Mouse (Mus musculus): Measurements from ENCODE around the gene Ces2a.

The Ces2a gene

DNA sequence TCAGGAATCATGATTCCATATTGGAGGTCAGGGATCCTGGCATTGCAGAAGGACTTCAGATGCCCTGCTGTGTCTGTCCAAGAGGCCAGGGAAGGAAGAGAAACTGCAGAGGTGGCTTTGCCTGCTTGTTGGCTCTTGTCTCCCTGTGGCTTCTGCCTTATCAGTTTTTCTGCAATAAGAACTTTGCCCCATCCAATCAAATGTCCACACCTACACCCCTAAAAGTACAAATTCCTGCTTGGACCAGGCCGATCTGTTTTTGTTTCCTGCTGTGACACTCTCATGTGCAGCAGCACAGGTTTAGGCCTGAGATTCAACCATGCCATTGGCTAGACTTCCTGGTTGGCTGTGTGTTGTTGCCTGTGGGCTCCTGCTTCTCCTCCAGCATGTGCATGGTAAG lies at the start of gene Ces2a:
TSS of gene Ces2a (plus strand) at position 251 of the 400 bp plus-strand sequence.
- DNase-seq (ENCODE audit: low spot score): no peak

DNA sequence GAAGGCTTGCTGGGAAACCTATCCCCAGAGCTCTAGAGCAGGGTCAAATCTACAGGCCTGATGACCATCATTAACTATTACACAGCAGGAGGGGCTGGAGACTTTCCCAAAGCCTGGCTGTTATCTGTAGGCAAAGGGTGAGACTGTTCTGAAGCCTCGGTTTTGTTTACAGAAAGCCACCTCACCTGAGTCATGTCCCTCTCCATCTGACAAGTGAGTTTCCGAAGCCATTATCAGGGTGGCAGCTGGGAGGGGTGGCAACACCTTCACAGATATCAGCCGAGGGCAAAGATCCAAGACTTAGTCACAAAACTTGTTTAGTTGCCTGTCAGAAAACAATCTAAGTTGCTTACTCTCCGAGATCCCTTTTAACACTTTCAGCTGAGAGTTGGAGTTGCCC lies 45.4 kb upstream of the Ces2a start:
- no peak for DNase-seq (ENCODE audit: low spot score)

DNA sequence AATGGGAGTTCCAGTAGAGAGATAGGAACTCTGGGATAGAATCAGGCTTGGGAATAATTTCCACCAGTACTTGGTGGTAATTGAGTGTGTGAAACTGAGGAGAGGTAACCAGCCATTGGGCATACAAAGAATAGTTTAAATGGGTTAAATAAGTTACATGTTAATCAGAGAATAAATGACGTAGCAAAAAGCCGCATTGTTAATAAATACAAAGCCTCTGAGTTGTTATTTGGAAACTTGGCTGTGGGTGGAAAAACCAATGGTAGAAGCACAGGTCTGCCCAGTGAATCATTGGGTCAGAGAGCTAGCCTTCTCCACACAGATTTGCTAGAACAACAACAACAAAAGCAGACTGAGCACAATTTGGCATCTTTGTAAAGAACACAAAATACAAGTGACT lies 35.2 kb upstream of the Ces2a start:
- DNase-seq (ENCODE audit: low spot score): no peak

DNA sequence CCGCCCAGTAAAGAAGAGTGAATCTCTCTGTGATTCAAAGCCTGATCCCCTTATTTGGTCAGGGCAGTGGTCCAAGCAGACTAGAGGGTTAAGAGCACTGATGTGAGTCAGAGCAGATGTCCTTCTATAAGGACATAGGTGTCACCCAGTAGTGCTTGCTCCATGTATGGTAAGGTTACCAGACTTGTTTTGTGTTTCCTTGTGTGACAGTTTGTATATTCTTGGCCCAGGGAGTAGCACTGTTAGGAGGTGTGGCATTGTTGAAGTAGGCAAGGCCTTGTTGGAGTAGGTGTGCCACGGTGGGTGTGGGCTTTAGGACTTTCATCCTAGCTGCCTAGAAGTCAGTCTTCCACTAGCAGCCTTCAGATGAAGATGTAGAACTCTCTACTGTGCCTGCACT lies 31.9 kb upstream of the Ces2a start:
- DNase-seq (ENCODE audit: low spot score): no peak

DNA sequence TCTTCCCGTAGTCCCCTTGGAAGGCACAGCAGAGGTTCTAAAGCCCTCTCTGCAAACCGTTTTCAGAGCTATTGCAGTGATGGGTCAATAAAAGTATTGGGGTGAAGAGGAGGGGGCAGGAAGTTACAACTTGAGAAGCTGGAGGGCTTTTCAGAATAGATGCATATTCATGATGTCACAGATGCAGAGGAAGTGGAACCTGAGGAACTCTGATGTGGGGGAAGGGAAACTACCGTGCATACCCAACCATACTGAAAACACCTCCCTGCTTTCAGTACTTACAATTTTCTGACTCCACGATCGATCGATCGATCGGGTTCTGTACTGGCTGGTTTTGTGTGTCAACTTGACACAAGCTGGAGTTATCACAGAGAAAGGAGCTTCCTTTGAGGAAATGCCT lies 12.6 kb upstream of the Ces2a start:
- no peak for DNase-seq (ENCODE audit: low spot score)

DNA sequence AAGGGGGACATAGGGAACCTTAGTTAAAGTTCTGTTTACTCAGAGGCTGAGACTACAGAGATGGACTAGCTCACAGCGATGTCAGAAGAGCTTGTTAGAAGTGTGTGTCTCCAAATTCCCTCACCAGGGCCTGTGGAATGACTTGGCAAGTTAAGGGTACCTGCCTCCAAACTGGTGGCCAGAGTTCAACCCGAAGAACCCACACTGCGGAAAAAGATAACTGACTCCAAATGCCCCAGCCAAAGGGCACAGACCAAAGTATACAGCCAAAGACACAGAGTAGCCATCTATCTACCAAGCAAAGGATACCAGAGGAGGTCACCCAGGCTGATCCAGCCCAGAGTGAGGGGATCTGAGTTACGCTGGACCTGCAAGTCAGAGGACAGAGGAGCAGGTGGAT lies 2.4 kb upstream of the Ces2a start:
- DNase-seq (ENCODE audit: low spot score): no peak

DNA sequence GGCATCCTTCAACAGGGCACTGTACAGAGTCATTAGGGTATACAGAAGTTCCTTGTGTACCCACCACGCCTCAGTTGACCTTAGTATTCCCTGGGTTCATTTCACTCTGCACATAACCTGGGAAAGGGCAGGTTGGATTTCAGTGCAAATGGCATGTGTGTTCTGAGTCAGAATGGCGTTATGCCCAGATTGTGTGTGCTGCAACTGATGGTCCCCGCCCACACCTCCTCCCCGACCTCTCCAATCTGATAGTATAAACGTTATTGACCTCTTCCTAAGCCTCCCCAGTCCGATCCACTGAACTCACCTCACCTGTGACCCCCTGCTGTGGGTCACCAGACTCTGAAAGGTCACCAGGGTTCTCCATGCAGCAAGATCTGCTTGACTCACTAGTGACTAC lies 1.8 kb upstream of the Ces2a start:
- no peak for DNase-seq (ENCODE audit: low spot score)

DNA sequence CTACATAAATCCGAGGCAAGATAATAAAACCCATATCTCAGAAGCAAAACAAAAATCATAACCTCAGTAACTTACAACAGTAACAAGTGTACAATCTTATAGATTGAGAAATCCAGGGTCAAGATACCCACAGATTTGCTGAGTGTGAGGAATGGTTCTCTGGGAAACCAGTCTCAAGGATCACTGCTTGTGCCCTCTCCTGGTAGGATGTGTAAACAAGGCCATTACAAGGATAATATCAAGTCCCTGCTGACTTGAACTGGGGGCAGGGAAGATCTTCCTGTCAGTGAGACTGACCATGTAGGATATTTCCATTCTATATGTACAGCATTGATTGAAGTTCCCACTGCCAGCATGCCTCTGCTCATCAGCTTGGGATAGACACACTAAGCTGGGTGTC lies 8.2 kb downstream of the Ces2a start:
- DNase-seq (ENCODE audit: low spot score): no peak

DNA sequence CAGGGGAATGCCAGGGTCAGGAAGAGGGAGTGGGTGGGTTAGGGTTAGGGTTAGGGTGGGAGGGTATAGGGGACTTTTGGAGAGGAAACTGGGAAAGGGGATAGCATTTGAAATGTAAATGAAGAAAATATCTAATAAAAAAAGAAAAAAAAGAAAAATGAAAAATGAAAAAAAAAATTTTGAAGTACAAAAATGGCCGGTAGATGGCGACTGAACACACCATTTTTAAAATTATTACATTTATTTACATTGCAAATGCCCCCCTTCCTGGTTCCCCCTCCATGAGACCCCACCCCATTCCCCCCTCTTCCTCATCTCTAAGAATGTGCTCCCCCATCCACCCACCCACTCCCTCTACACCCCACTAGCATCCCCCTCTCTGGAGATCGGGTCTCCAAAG lies 9.6 kb downstream of the Ces2a start:
- DNase-seq (ENCODE audit: low spot score): no peak

DNA sequence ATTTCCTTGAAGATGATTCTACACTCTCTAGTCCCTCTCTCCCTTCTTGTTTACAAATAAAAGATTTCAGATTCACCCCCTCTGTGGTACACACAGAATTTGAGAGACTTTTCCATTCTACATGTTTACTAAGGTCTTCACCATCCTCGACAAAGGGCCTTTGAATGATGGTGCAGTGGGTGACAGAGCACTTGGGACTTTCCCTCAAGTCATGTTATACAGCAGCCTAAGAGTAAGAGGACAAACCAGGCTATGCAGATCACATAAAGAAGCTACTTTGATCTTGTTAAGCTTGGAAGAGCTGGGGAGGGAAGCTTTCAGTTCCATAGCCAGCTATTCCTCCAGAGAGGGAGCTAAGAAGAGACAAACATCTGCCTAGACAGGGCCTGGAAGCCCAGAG lies 19.0 kb downstream of the Ces2a start:
- no peak for DNase-seq (ENCODE audit: low spot score)

DNA sequence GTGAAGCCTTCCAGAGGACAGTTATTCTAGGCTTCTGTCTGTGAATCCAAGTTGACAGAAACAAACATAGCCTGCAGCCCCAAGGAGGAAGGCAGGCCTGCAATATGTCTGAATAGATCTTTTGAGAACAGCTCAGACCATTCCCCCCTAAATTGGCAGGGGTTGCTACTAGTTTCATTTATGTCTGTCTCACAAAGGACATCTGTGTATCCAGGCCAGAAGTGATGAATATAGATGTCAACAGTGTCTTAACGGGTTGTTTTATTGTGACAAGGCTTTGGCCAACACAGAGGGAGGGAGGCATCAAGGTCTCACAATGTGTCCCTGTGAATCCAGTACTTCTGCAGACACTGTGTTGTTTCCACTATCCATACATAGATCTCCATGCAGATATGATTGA lies 23.8 kb downstream of the Ces2a start:
- DNase-seq (ENCODE audit: low spot score): no peak

DNA sequence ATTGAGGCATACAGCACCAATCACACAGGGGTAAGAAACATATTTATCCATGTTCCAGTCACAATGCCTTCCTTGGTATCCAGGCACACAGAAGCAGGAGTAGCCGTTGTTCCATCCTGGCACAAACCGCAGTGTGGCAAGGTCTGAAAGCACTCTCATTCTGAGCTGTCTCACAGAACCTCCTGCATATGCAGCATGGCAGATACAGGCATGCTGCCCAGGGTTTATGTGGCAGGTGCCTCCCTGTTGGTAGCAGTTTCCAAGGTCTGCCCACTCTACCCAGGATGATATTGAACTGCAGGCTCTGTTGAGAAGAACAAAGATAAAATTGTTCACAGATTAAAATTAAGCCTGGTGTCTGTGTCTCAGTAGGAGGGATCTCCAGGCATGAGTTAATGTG lies 24.4 kb downstream of the Ces2a start:
- DNase-seq (ENCODE audit: low spot score): no peak

DNA sequence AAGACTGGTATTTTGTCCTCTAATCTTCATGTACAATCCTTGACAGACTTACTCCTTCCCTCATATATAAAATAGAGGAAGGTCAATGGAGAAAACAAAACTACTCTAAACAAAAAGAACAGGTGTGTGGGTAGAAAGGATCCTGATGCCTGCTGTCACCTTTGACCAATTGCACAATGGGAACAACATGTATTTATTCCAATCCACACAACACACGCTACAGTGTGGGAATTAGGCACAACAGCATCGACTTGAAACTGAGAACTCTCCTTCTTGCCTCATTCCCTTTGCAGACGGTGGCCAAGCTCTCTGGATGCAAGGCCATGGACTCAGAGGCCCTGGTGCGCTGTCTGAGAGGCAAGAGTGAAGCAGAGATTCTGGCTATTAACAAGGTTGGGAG lies 27.3 kb downstream of the Ces2a start:
- DNase-seq (ENCODE audit: low spot score): no peak

DNA sequence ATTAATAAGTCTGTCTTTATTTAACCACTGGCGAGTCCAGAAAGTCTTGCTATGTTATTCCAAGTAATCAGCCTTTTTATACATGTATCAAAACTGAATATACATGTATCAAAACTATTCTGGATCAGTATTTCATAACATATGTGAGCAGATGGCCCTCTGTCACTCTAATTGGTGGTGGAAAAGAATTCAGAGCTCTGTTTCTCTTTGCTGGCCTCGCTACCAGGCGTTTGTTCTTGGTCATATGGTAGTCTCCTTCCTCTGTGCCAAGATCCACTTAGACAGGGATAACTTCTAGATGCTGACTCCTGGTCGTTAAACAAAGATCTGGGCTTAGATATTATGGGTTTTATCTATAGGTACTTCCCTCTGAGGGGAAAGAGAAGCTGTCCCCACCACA lies 32.7 kb downstream of the Ces2a start:
- no peak for DNase-seq (ENCODE audit: low spot score)

DNA sequence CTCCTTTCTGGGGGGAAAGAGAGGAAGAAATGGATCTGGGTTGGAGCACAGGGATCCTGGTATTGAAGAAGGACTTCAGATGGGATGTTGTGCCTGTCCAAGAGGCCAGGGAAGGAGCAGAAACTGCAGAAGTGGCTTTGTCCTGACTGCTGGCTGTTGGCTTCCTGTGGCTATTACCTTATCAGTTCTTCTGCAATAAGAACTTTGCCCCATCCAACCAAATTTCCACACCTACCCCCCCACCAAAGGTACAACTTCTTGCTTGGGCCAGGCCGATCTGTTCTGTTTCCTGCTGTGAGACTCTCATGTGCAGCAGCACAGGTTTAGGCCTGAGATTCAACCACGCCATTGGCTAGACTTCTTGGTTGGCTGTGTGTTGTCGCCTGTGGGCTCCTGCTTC lies 36.6 kb downstream of the Ces2a start:
- DNase-seq (ENCODE audit: low spot score): no peak

DNA sequence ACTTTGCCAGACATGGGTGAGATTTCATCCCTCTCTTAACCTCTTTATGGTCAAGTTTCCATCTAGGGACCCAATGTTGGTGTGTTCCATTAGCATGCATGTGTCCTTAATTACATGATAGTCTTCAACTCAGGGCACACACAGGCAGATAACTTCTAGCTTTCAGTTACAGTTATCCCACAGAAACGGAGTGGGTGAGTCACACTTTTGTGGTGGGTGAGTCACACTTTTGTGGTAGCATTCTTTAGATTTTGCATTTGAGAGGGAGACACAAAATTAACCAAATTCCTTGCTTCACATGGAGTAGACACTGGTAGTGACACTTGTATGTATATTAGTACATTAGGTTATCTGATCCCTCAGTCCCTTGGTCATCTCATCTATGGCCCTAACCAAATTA lies 53.2 kb downstream of the Ces2a start:
- no peak for DNase-seq (ENCODE audit: low spot score)

DNA sequence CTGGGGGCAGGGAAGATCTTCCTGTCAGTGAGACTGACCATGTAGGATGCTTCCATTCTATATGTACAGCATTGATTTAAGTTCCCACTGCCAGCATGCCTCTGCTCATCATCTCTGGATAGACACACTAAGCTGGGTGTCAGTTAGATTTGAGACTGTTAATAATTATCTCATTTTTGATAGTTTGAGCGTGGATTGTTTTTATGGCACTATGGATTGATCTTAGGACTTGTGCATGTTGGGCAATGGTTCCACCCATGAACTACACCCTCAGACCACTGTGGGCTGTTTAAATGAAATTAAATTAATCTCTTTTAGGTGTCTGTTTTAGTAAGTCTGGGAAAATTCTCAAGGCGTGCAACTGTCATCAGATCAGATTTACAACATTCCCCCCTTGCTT lies 55.1 kb downstream of the Ces2a start:
- DNase-seq (ENCODE audit: low spot score): no peak

DNA sequence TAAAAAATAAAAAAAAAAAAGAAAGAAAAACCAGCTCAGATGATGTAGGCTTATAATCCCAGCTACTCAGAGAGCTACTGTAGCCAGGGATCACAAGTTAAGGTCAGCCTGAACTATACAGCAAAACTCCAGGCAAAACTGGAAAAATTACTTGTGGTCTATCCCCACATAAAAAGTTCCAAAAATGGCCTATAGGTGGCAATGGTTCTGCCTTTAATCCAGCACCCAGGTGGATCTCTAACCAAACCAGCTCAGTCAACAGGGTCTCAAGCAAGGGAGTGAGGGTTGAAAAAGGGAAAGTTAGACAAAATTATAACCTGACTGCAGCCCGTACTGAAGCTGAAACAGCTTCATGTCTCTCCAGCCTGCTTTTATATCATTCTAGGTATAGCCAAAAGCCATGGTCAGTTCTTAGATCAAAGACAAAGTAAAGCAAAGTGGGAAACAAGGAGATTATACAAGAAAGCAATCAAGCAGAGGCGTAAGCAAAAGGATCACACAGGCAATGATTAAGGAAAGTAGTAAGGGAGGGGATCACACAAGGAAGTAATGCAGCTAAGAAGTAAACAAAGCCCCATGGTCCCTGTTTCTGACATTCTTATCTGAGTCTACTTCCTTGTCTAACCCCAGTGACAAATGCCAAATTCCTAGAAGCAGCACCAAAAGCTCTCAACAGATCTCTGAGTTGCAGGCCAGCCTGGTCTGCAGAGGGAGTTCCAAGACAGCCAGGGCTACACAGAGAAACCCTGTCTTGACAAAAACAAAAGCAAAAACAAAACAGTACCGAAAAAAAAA lies 56.3 kb downstream of the Ces2a start:
- no peak for DNase-seq (ENCODE audit: low spot score)

Data from ovary, postnatal 10 days (tissue).